Mouse (Mus musculus) CH12.LX (cell line): ENCODE measurements around the gene Gmfg. TPM values are rescaled to one million over a fixed set of nuclear protein-coding genes. Genes with fewer than 3 reads are reported as not detected.

ENCODE experiments used
- DNase-seq: peaks from one replicate; pipeline ENCODE4 v3.0.0-alpha.2; 2013; ENCODE audit errors: extremely low read depth
- H3K27ac ChIP-seq: 2 replicates; pipeline ENCODE4 v1.5.1; 2012; ENCODE audit warnings: low read depth, mild to moderate bottlenecking, control low read depth, moderate library complexity; ENCODE audit not compliant: insufficient read depth
- H3K27me3 ChIP-seq: replicated peaks from 2 replicates; pipeline ENCODE3; 2012; ENCODE audit warnings: inconsistent platforms
- H3K36me3 ChIP-seq, 2 experiments: replicated peaks in 1 of 2; 2 replicates each; pipeline versions ENCODE3 to v1.6.1; 2012; ENCODE audit warnings: inconsistent platforms in 1 of 2, low read length in 1 of 2, mild to moderate bottlenecking in 1 of 2, mixed read lengths in 1 of 2, moderate library complexity in 1 of 2; ENCODE audit not compliant: control insufficient read depth in 1 of 2, insufficient read depth in 1 of 2
- H3K4me1 ChIP-seq, 2 experiments: 2 replicates each; pipeline ENCODE4 v1.6.1; 2012; ENCODE audit warnings: inconsistent platforms in 1 of 2, moderate library complexity in 1 of 2; ENCODE audit not compliant: insufficient read depth in 2 of 2, control insufficient read depth in 1 of 2
- H3K4me2 ChIP-seq: 2 replicates; pipeline ENCODE4 v1.6.1; 2012; ENCODE audit warnings: low read depth, mild to moderate bottlenecking, control low read depth; ENCODE audit not compliant: poor library complexity, insufficient read depth, severe bottlenecking
- H3K4me3 ChIP-seq, 3 experiments: fragments of 150-350 bp in 1 of 3; sonication (generic) in 1 of 3; replicated peaks in 1 of 3; 2 replicates each; pipeline versions ENCODE3 to v1.5.1; 2011 to 2012; ENCODE audit warnings: low read depth in 2 of 3, low read length in 2 of 3, mild to moderate bottlenecking in 2 of 3, moderate library complexity in 2 of 3, control low read depth in 1 of 3, improper control_type of control experiment in 1 of 3, inconsistent platforms in 1 of 3, mixed read lengths in 1 of 3; ENCODE audit not compliant: poor library complexity in 1 of 3
- H3K79me2 ChIP-seq: replicated peaks from 2 replicates; pipeline ENCODE4 v1.6.1; 2012; ENCODE audit warnings: mild to moderate bottlenecking, moderate library complexity; ENCODE audit not compliant: control insufficient read depth, poor library complexity, insufficient read depth, severe bottlenecking; ENCODE audit errors: extremely low read depth
- H3K9ac ChIP-seq: 2 replicates; pipeline ENCODE4 v1.6.1; 2012; ENCODE audit warnings: low read depth, mild to moderate bottlenecking, control low read depth, moderate library complexity; ENCODE audit not compliant: insufficient read depth
- H3K9me3 ChIP-seq: replicated peaks from 2 replicates; pipeline ENCODE3; 2012; ENCODE audit warnings: low read length, inconsistent platforms, mixed read lengths
- BHLHE40 ChIP-seq: IDR thresholded peaks from 2 replicates; pipeline ENCODE4 v1.6.1; 2011; ENCODE audit warnings: mild to moderate bottlenecking, low read depth, low read length, improper control_type of control experiment
- CHD1 ChIP-seq: IDR thresholded peaks from 2 replicates; pipeline ENCODE4 v1.6.1; 2012; ENCODE audit warnings: low read depth, low read length, improper control_type of control experiment, inconsistent platforms
- CHD2 ChIP-seq: IDR thresholded peaks from 2 replicates; pipeline ENCODE4 v1.6.1; 2011; ENCODE audit warnings: low read length, improper control_type of control experiment
- CTCF ChIP-seq, 2 experiments: IDR thresholded peaks in 1 of 2; conservative IDR thresholded peaks in 1 of 2; 2 replicates each; pipeline ENCODE4 v1.5.1; 2011 to 2012; ENCODE audit warnings: low read depth in 2 of 2, low read length in 2 of 2, improper control_type of control experiment in 1 of 2, inconsistent platforms in 1 of 2, mild to moderate bottlenecking in 1 of 2, moderate library complexity in 1 of 2
- E2F4 ChIP-seq: IDR thresholded peaks from 2 replicates; pipeline ENCODE4 v1.6.1; 2011; ENCODE audit warnings: low read depth, low read length, improper control_type of control experiment; ENCODE audit not compliant: insufficient replicate concordance
- ELF1 ChIP-seq: IDR thresholded peaks from 2 replicates; pipeline ENCODE4 v1.6.1; 2014; ENCODE audit warnings: low read depth, mild to moderate bottlenecking, inconsistent platforms, low read length, improper control_type of control experiment
- EP300 ChIP-seq: IDR thresholded peaks from 2 replicates; pipeline ENCODE4 v1.6.1; 2011; ENCODE audit warnings: low read length, improper control_type of control experiment
- ETS1 ChIP-seq: conservative IDR thresholded peaks from 2 replicates; pipeline ENCODE4 v1.6.1; 2012; ENCODE audit warnings: low read depth, mild to moderate bottlenecking, inconsistent platforms, low read length, improper control_type of control experiment, moderate library complexity
- JUND ChIP-seq: conservative IDR thresholded peaks from 2 replicates; pipeline ENCODE4 v1.6.1; 2011; ENCODE audit warnings: low read depth, low read length, improper control_type of control experiment
- KAT2A ChIP-seq: IDR thresholded peaks from 2 replicates; pipeline ENCODE4 v1.6.1; 2012; ENCODE audit warnings: low read length, improper control_type of control experiment, inconsistent platforms; ENCODE audit not compliant: insufficient replicate concordance
- MAFK ChIP-seq: IDR thresholded peaks from 2 replicates; pipeline ENCODE4 v1.6.1; 2011; ENCODE audit warnings: low read length, improper control_type of control experiment; ENCODE audit not compliant: insufficient replicate concordance
- MAX ChIP-seq: IDR thresholded peaks from 2 replicates; pipeline ENCODE4 v1.6.1; 2011; ENCODE audit warnings: low read length, improper control_type of control experiment
- MAZ ChIP-seq: IDR thresholded peaks from 2 replicates; pipeline ENCODE4 v1.6.1; 2012; ENCODE audit warnings: low read depth, mild to moderate bottlenecking, inconsistent platforms, low read length, improper control_type of control experiment, moderate library complexity
- MEF2A ChIP-seq: IDR thresholded peaks from 2 replicates; pipeline ENCODE4 v1.6.1; 2014; ENCODE audit warnings: low read depth, mild to moderate bottlenecking, inconsistent platforms, low read length, improper control_type of control experiment, borderline replicate concordance
- MYC ChIP-seq: IDR thresholded peaks from 2 replicates; pipeline ENCODE4 v1.6.1; 2011; ENCODE audit warnings: low read depth, mild to moderate bottlenecking, improper control_type of control experiment, low read length
- NELFE ChIP-seq: IDR thresholded peaks from 2 replicates; pipeline ENCODE4 v1.6.1; 2011; ENCODE audit warnings: low read depth, low read length, improper control_type of control experiment
- NRF1 ChIP-seq: IDR thresholded peaks from 2 replicates; pipeline ENCODE4 v1.6.1; 2014; ENCODE audit warnings: low read depth, mild to moderate bottlenecking, inconsistent platforms, low read length, improper control_type of control experiment, moderate library complexity
- RAD21 ChIP-seq: IDR thresholded peaks from 2 replicates; pipeline ENCODE4 v1.6.1; 2011; ENCODE audit warnings: low read depth, mild to moderate bottlenecking, low read length, improper control_type of control experiment, moderate library complexity
- SMC3 ChIP-seq: IDR thresholded peaks from 2 replicates; pipeline ENCODE4 v1.6.1; 2011; ENCODE audit warnings: low read depth, low read length, improper control_type of control experiment
- TBP ChIP-seq: conservative IDR thresholded peaks from 2 replicates; pipeline ENCODE4 v1.6.1; 2011; ENCODE audit warnings: low read depth, low read length, improper control_type of control experiment
- TCF12 ChIP-seq: IDR thresholded peaks from 2 replicates; pipeline ENCODE4 v1.6.1; 2014; ENCODE audit warnings: low read depth, mild to moderate bottlenecking, inconsistent platforms, low read length, improper control_type of control experiment
- UBTF ChIP-seq: IDR thresholded peaks from 2 replicates; pipeline ENCODE4 v1.6.1; 2012; ENCODE audit warnings: low read depth, mild to moderate bottlenecking, inconsistent platforms, low read length, improper control_type of control experiment, moderate library complexity
- USF2 ChIP-seq: conservative IDR thresholded peaks from 2 replicates; pipeline ENCODE4 v1.6.1; 2011; ENCODE audit warnings: low read depth, low read length, improper control_type of control experiment
- ZKSCAN1 ChIP-seq: IDR thresholded peaks from 2 replicates; pipeline ENCODE4 v1.6.1; 2012; ENCODE audit warnings: low read depth, inconsistent platforms, low read length, improper control_type of control experiment, borderline replicate concordance
- ZMIZ1 ChIP-seq: IDR thresholded peaks from 2 replicates; pipeline ENCODE4 v1.6.1; 2012; ENCODE audit warnings: low read depth, mild to moderate bottlenecking, inconsistent platforms, low read length, improper control_type of control experiment
- dilution Hi-C: fragments of 300-500 bp; cut with MboI; formaldehyde crosslinking; loops from 2 replicates; pipeline ENCODE4 v1.14.3; 2020; ENCODE audit warnings: low sequenced_read_pairs; ENCODE audit not compliant: extremely low pct_unique_long_range_greater_than_20kb, extremely low pct_ligation_motif_present
- in situ Hi-C: fragments of 300-500 bp; cut with MboI; formaldehyde crosslinking; loops from 3 replicates; pipeline ENCODE4 v1.14.3; 2019; ENCODE audit warnings: low sequenced_read_pairs, low pct_ligation_motif_present, low pct_unique_long_range_greater_than_20kb, mixed read lengths
- polyA plus RNA-seq: library from polyadenylated mRNA; unstranded; fragments of >175 nt; gene quantifications from 2 replicates; pipeline ENCODE4 v1.2.1, GENCODE M21; 2012; ENCODE audit warnings: low read depth; ENCODE audit not compliant: insufficient read length
- total RNA-seq, 2 experiments: library from RNA; depleted of rRNA; stranded (reverse); fragments of 300-350 nt in 1 of 2; fragments of >200 nt in 1 of 2; gene quantifications; 2 replicates each; pipeline ENCODE4 v1.2.3; 2012 to 2014

Gene Gmfg
- total and polyA plus RNA-seq, 3 experiments = 45.1 to 87.9 (median 52.3) TPM

DNA sequence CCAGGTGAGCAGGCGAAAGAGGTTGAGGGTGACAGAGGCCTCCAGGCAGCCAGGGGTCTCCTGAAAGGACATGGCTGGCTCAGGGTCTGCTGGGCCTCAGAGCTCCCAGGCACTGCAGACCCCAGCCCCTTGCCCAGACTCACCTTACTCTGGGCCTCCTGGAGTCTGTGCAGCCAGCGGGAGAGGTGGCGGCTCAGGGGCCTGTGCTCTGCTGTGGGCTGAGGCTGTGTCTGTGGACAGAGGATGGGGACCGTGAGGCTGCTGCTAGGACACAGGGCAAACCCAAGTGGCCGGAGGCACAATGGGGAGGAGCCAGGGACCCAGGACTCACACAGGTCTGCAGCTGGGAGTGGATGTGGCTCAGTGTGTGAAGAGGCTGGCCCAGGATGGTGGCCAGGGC lies 40.1 kb downstream of the Gmfg start:
- no peak overlapping the region for H3K4me3 ChIP-seq
- peaks cover 9 to 15% of the 10 kb centered on the region in 2 experiments; a peak in 3 of 4 replicates for H3K4me1 ChIP-seq
- in situ Hi-C loops = no loop called here

DNA sequence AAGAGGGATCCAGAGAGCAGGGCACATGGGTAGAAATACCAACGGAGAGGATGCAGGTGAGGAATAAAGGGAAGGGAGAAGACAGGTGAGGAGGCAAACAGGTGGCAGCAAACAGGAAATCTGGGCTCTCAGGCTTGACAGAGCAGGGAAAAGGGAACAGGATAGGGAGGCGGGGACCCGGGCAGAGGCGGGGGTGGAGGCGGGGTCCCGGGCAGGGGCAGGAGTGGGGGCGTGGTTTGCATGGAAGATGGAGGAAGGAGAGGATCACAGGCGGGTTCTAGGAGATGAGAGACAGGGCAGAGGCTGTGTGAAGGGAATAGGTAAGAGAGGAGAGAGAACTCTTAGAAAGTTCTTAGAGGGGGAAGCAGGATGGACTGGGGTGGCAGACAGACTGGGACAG lies 41.6 kb downstream of the Gmfg start:
- H3K27me3 ChIP-seq = peaks cover 13% of the 10 kb centered on the region
- H3K4me2 ChIP-seq = no peak overlapping the region
- no peak overlapping the region for H3K27ac ChIP-seq
- H3K79me2 ChIP-seq = no peaks in the 10 kb centered on the region
- peaks cover 2% of the 10 kb centered on the region for H3K9me3 ChIP-seq
- no peak overlapping the region for H3K9ac ChIP-seq
- no peak overlapping the region for H3K4me3 ChIP-seq
- dilution Hi-C loops = no loop called here
- in situ Hi-C loops = no loop called here
- H3K4me1 ChIP-seq = peaks cover 9 to 15% of the 10 kb centered on the region in 2 experiments; a peak in 3 of 4 replicates
- TF ChIP-seq KAT2A (no peak), CHD2 (no peak), MAFK (no peak), MYC (no peak), ZKSCAN1 (no peak), MAZ (no peak), JUND (no peak), NRF1 (no peak), EP300 (no peak), SMC3 (no peak), UBTF (no peak), MAX (no peak)
- H3K36me3 ChIP-seq = no peaks in the 10 kb centered on the region
- DNase-seq = no peak

More for the DNA sequence above, 40.1 kb downstream of the Gmfg start:
- H3K36me3 ChIP-seq = no peaks in the 10 kb centered on the region
- no peak overlapping the region for H3K4me2 ChIP-seq
- no peak overlapping the region for H3K27ac ChIP-seq
- H3K9me3 ChIP-seq = peaks cover 2% of the 10 kb centered on the region
- peaks cover 11% of the 10 kb centered on the region for H3K27me3 ChIP-seq
- TF ChIP-seq MEF2A (no peak), CHD2 (no peak), ELF1 (no peak), ZMIZ1 (no peak), BHLHE40 (no peak), ETS1 (no peak), E2F4 (no peak), TBP (no peak), NELFE (no peak), USF2 (no peak), CHD1 (no peak), JUND (no peak), CTCF (conservative IDR thresholded peaks at IDR 0.05 in 1 of 2, IDR thresholded peaks at IDR 0.05 in 1 of 2; ENCODE audit: low read depth in 2 of 2, low read length in 2 of 2) (no peak), UBTF (no peak), TCF12 (no peak), RAD21 (no peak)
- no peak overlapping the region for H3K9ac ChIP-seq
- H3K79me2 ChIP-seq = no peaks in the 10 kb centered on the region
- no peak for DNase-seq
- dilution Hi-C loops = no loop called here
